Mouse (Mus musculus): ENCODE data around the gene Fyn.

DNA sequence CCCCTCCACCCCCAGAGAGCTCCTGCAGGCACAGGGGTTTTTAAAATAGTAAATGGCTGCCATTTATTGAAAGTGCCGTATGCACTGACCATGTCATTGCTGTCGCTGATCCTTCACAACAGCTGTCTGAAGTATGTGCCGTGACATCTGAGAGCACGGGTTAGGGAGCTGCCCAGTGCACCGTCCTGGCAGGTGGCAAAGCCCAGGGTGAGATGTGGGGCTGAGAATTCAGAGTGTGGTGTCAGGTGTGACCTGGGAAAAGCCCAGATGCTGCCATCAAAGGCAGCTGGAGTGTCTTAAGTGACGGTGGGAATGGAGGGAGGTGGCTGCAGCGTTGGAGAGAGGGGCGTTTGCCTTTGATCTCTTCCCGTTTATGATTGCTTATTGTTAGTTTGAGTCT is 148.7 kb downstream of the Fyn start:
- TF ChIP-seq CTCF (IDR thresholded peaks at IDR 0.05; ENCODE audit: low read depth, low read length) (no peak), POLR2A (IDR thresholded peaks at IDR 0.05; ENCODE audit: extremely low read depth, insufficient read depth, low read length) (no peak)
